Comparison of ENCODE assay signal across 13 mouse cellular contexts in the genomic region with DNA sequence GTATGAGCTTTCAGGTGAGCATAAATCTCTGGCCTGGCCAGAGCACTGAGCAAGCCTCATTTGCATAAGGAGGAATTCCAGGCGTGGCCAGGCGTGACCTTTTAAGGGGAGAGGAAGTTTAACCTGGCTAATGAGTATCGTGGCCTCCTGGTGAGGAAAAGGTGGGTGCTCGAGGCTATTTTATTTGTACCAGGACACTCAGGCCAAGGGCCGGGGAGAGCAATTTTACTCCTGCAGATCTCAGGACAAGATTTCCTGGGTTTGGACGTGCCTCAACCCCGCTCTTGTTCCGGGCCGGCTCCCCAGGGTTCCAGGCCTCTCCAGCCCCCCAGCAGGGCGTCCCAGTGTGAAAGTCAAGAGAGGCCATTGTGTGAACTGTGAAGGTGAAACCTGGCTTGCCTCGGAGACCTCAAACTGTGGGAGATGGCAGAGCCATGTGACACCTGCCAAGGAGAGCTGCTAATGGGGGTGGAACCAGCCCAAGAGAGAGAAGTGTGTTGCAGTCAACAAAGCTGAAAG. TPM values are rescaled to one million over a fixed set of nuclear protein-coding genes. Genes with fewer than 3 reads are reported as not detected.
DNase-seq lines count a peak whose midpoint lies in the region; ATAC-seq lines count a peak whose summit lies in the region.
"Had no signal": no experiment of that assay in that cellular context is flagged by ENCODE, and none has a peak within 500 bp of the region (broad histone marks: within the 10 kb centered on the region; RNA-seq: fewer than 3 reads in every experiment).

No protein-coding gene starts in this region.

- H3K4me3 ChIP-seq in midbrain, embryonic 11.5 days (ENCODE audit: low read depth, low read length) = no peak overlapping the region
- H3K4me3 ChIP-seq in midbrain, embryonic 15.5 days = no peak overlapping the region
- H3K4me3 ChIP-seq in intestine, embryonic 16.5 days (ENCODE audit: low read length) = no peak overlapping the region
- H3K4me3 ChIP-seq: limb, embryonic 10.5 days; liver, embryonic 15.5 days; neural tube, embryonic 15.5 days had no signal

- H3K27me3 ChIP-seq in midbrain, embryonic 11.5 days (ENCODE audit: control insufficient read depth, insufficient read depth, low read length) = no peaks in the 10 kb centered on the region
- H3K27me3 ChIP-seq in midbrain, embryonic 15.5 days (replicated peaks) = no peaks in the 10 kb centered on the region
- H3K27me3 ChIP-seq in intestine, embryonic 16.5 days (replicated peaks; ENCODE audit: control insufficient read depth, insufficient read depth, low read length) = no peaks in the 10 kb centered on the region
- H3K27me3 ChIP-seq: liver, embryonic 15.5 days; neural tube, embryonic 15.5 days had no signal

- ATAC-seq in midbrain, embryonic 11.5 days (ENCODE audit: low FRiP score) = no peak
- ATAC-seq in midbrain, embryonic 15.5 days (replicated peaks) = no peak
- peak; percentile 56 for ATAC-seq in intestine, embryonic 16.5 days

- H3K4me1 ChIP-seq in midbrain, embryonic 11.5 days (ENCODE audit: control insufficient read depth, insufficient read depth, low read length) = peaks cover 10% of the 10 kb centered on the region
- 0 out of 2 replicates have a peak, but pooled peaks cover 5% of the 10 kb centered on the region for H3K4me1 ChIP-seq in midbrain, embryonic 15.5 days
- H3K4me1 ChIP-seq in intestine, embryonic 16.5 days (ENCODE audit: control insufficient read depth, insufficient read depth, low read length) = peaks cover 14% of the 10 kb centered on the region
- H3K4me1 ChIP-seq: liver, embryonic 15.5 days; neural tube, embryonic 15.5 days had no signal

- no peak overlapping the region for H3K9ac ChIP-seq in midbrain, embryonic 11.5 days (ENCODE audit: low read length)
- no peak overlapping the region for H3K9ac ChIP-seq in midbrain, embryonic 15.5 days
- H3K9ac ChIP-seq in intestine, embryonic 16.5 days (ENCODE audit: low read depth, low read length) = no peak overlapping the region
- H3K9ac ChIP-seq: liver, embryonic 15.5 days; neural tube, embryonic 15.5 days had no signal

- peak; percentile 79 for DNase-seq in midbrain, embryonic 11.5 days (ENCODE audit: low spot score, missing footprints)
- DNase-seq in kidney, postnatal 25 days = peak; percentile 74 to 85
- no peak for DNase-seq in testis, postnatal 10 days (ENCODE audit: low spot score)
- DNase-seq in gastrocnemius, postnatal 25 days = no peak
- DNase-seq in left cerebral cortex, postnatal 14 days (ENCODE audit: low spot score in 2 of 2) = no peak
- DNase-seq: adrenal gland, adult 2 months; cerebellum, postnatal 14 days had no signal

- no peaks in the 10 kb centered on the region for H3K9me3 ChIP-seq in midbrain, embryonic 11.5 days (ENCODE audit: control insufficient read depth, low read length)
- no peaks in the 10 kb centered on the region for H3K9me3 ChIP-seq in midbrain, embryonic 15.5 days
- H3K9me3 ChIP-seq in intestine, embryonic 16.5 days (ENCODE audit: control insufficient read depth, low read length) = 0 out of 2 replicates have a peak, but pooled peaks cover 3% of the 10 kb centered on the region
- H3K9me3 ChIP-seq: G1E; limb, embryonic 10.5 days; liver, embryonic 15.5 days; neural tube, embryonic 15.5 days had no signal

- WGBS in midbrain, embryonic 11.5 days = 22% methylated on average over 11 of the region's 11 CpGs
- 35% methylated on average over 11 of the region's 11 CpGs for WGBS in midbrain, embryonic 15.5 days
- WGBS in intestine, embryonic 16.5 days = 27% methylated on average over 11 of the region's 11 CpGs

- no peaks in the 10 kb centered on the region for H3K36me3 ChIP-seq in midbrain, embryonic 11.5 days (ENCODE audit: control insufficient read depth, insufficient read depth, low read length)
- no peaks in the 10 kb centered on the region for H3K36me3 ChIP-seq in midbrain, embryonic 15.5 days (replicated peaks)
- no peaks in the 10 kb centered on the region for H3K36me3 ChIP-seq in intestine, embryonic 16.5 days (ENCODE audit: control insufficient read depth, insufficient read depth, low read length)
- H3K36me3 ChIP-seq: G1E; limb, embryonic 10.5 days; liver, embryonic 15.5 days; neural tube, embryonic 15.5 days had no signal

- H3K4me2 ChIP-seq in midbrain, embryonic 11.5 days = no peak overlapping the region
- H3K4me2 ChIP-seq in midbrain, embryonic 15.5 days = no peak overlapping the region
- H3K4me2 ChIP-seq in intestine, embryonic 16.5 days (ENCODE audit: low read depth, low read length) = no peak overlapping the region
- H3K4me2 ChIP-seq: liver, embryonic 15.5 days; neural tube, embryonic 15.5 days had no signal

- no peak overlapping the region for H3K27ac ChIP-seq in midbrain, embryonic 11.5 days (ENCODE audit: low read depth, low read length)
- no peak overlapping the region for H3K27ac ChIP-seq in midbrain, embryonic 15.5 days
- H3K27ac ChIP-seq in intestine, embryonic 16.5 days (ENCODE audit: low read length) = no peak overlapping the region
- H3K27ac ChIP-seq: limb, embryonic 10.5 days; liver, embryonic 15.5 days; neural tube, embryonic 15.5 days had no signal

- intact Hi-C loops in left cerebral cortex, postnatal 14 days (cut with DNase I) = no loop called here

RNA-seq across cellular contexts. Expression of a gene that starts 54.3 kb away (rescaled TPM):
- polyA plus RNA-seq in midbrain, embryonic 11.5 days (2014; fragmentation: Nextera tagmentation; extraction: Ambion mirVana) = 16.7 and 20.3 TPM in 2 replicates
- 26.1 and 29.6 TPM in 2 replicates for polyA plus RNA-seq in midbrain, embryonic 15.5 days (2015; fragmentation: Nextera tagmentation; extraction: Ambion mirVana)
- polyA plus RNA-seq in intestine, embryonic 16.5 days (2015; fragmentation: Nextera tagmentation; extraction: Ambion mirVana) = 3.7 and 4.3 TPM in 2 replicates
- total RNA-seq in gastrocnemius, postnatal 25 days (2021) = 10 to 100 TPM; 20.0 to 20.8 TPM
- 10 to 100 TPM; 73.1 to 77.7 TPM for total RNA-seq in left cerebral cortex, postnatal 14 days (2021)

Comparison
In these comparisons a context has a peak if more than half of its experiments do, and no peak if none do; other contexts are left out.
1. DNase-seq: peak in midbrain, embryonic 11.5 days (single experiment) and kidney, postnatal 25 days (2 of 2); none in testis, postnatal 10 days (single experiment), gastrocnemius, postnatal 25 days (single experiment) and left cerebral cortex, postnatal 14 days (0 of 2).